Mouse (Mus musculus): ENCODE results near the gene Gpr158. TPM values are rescaled to one million over a fixed set of nuclear protein-coding genes. Genes with fewer than 3 reads are reported as not detected.

The Gpr158 gene
- polyA plus RNA-seq, 1 experiment from 2014 or later = 0.05 TPM

GRCm38 (mm10) chr2:21676084-21676838 lies 308.9 kb downstream of the Gpr158 start:
- 83% methylated on average over 4 of the region's 4 CpGs for WGBS
- H3K27ac ChIP-seq = no peak overlapping the region
- no peak for ATAC-seq (ENCODE audit: insufficient number of reproducible peaks, low FRiP score, low TSS enrichment, low read depth)
- H3K9ac ChIP-seq = no peak overlapping the region
- no peak overlapping the region for H3K4me3 ChIP-seq
- H3K36me3 ChIP-seq = no peaks in the 10 kb centered on the region
- H3K27me3 ChIP-seq = no peaks in the 10 kb centered on the region
- H3K9me3 ChIP-seq = no peaks in the 10 kb centered on the region
- no peak overlapping the region for H3K4me2 ChIP-seq
- H3K4me1 ChIP-seq = no peaks in the 10 kb centered on the region

- H3K27ac ChIP-seq = no peak overlapping the region
- no peaks in the 10 kb centered on the region for H3K9me3 ChIP-seq
- no peak for ATAC-seq (ENCODE audit: insufficient number of reproducible peaks, low FRiP score, low TSS enrichment, low read depth)
- H3K36me3 ChIP-seq = no peaks in the 10 kb centered on the region
- H3K27me3 ChIP-seq = no peaks in the 10 kb centered on the region
- no peak overlapping the region for H3K4me2 ChIP-seq
- H3K4me3 ChIP-seq = no peak overlapping the region
- H3K4me1 ChIP-seq = no peaks in the 10 kb centered on the region
- H3K9ac ChIP-seq = no peak overlapping the region
- WGBS = 81% methylated on average over 2 of the region's 2 CpGs
Measured at GRCm38 (mm10) chr2:21676839-21677123, 309.4 kb downstream of the Gpr158 start.

GRCm38 (mm10) chr2:21680735-21681270 lies 313.5 kb downstream of the Gpr158 start:
- WGBS = 76% methylated on average over 1 of the region's 1 CpGs
- no peak overlapping the region for H3K27ac ChIP-seq
- no peak overlapping the region for H3K9ac ChIP-seq
- no peak for ATAC-seq (ENCODE audit: insufficient number of reproducible peaks, low FRiP score, low TSS enrichment, low read depth)
- H3K9me3 ChIP-seq = no peaks in the 10 kb centered on the region
- H3K4me1 ChIP-seq = no peaks in the 10 kb centered on the region
- no peak overlapping the region for H3K4me3 ChIP-seq
- no peak overlapping the region for H3K4me2 ChIP-seq
- no peaks in the 10 kb centered on the region for H3K27me3 ChIP-seq
- H3K36me3 ChIP-seq = no peaks in the 10 kb centered on the region

GRCm38 (mm10) chr2:21684736-21685135 lies 317.4 kb downstream of the Gpr158 start:
- H3K4me2 ChIP-seq = no peak overlapping the region
- no peaks in the 10 kb centered on the region for H3K36me3 ChIP-seq
- H3K9me3 ChIP-seq = no peaks in the 10 kb centered on the region
- WGBS = 93% methylated on average over 3 of the region's 3 CpGs
- H3K27me3 ChIP-seq = no peaks in the 10 kb centered on the region
- H3K9ac ChIP-seq = no peak overlapping the region
- H3K4me1 ChIP-seq = no peaks in the 10 kb centered on the region
- no peak overlapping the region for H3K27ac ChIP-seq
- no peak for ATAC-seq (ENCODE audit: insufficient number of reproducible peaks, low FRiP score, low TSS enrichment, low read depth)
- no peak overlapping the region for H3K4me3 ChIP-seq

- ATAC-seq (ENCODE audit: insufficient number of reproducible peaks, low FRiP score, low TSS enrichment, low read depth) = no peak
- Histone ChIP-seq H3K9ac (no peak overlapping the region), H3K36me3 (no peaks in the 10 kb centered on the region), H3K27ac (no peak overlapping the region), H3K4me1 (no peaks in the 10 kb centered on the region), H3K27me3 (no peaks in the 10 kb centered on the region), H3K4me3 (no peak overlapping the region), H3K4me2 (no peak overlapping the region), H3K9me3 (no peaks in the 10 kb centered on the region)
- WGBS = 90% methylated on average over 9 of the region's 9 CpGs
Measured at GRCm38 (mm10) chr2:21693128-21693527, 325.8 kb downstream of the Gpr158 start.

GRCm38 (mm10) chr2:21693807-21694594 lies 326.7 kb downstream of the Gpr158 start:
- Histone ChIP-seq H3K4me3 (no peak overlapping the region), H3K27ac (no peak overlapping the region), H3K9me3 (no peaks in the 10 kb centered on the region), H3K4me2 (no peak overlapping the region), H3K36me3 (no peaks in the 10 kb centered on the region), H3K27me3 (no peaks in the 10 kb centered on the region), H3K4me1 (no peaks in the 10 kb centered on the region), H3K9ac (no peak overlapping the region)
- WGBS = 59% methylated on average over 5 of the region's 5 CpGs
- ATAC-seq (ENCODE audit: insufficient number of reproducible peaks, low FRiP score, low TSS enrichment, low read depth) = no peak

GRCm38 (mm10) chr2:21728075-21728474 lies 360.7 kb downstream of the Gpr158 start:
- Histone ChIP-seq H3K4me1 (no peaks in the 10 kb centered on the region), H3K9ac (no peak overlapping the region), H3K27me3 (no peaks in the 10 kb centered on the region), H3K36me3 (no peaks in the 10 kb centered on the region), H3K9me3 (no peaks in the 10 kb centered on the region), H3K4me3 (no peak overlapping the region), H3K4me2 (no peak overlapping the region), H3K27ac (no peak overlapping the region)
- ATAC-seq (ENCODE audit: insufficient number of reproducible peaks, low FRiP score, low TSS enrichment, low read depth) = no peak
- WGBS = 77% methylated on average over 4 of the region's 4 CpGs

- Histone ChIP-seq H3K9me3 (no peaks in the 10 kb centered on the region), H3K27me3 (no peaks in the 10 kb centered on the region), H3K4me3 (no peak overlapping the region), H3K4me1 (no peaks in the 10 kb centered on the region), H3K4me2 (no peak overlapping the region), H3K9ac (no peak overlapping the region), H3K36me3 (no peaks in the 10 kb centered on the region), H3K27ac (no peak overlapping the region)
- WGBS = 82% methylated on average over 2 of the region's 2 CpGs
- ATAC-seq (ENCODE audit: insufficient number of reproducible peaks, low FRiP score, low TSS enrichment, low read depth) = no peak
Measured at GRCm38 (mm10) chr2:21783721-21784120, 416.4 kb downstream of the Gpr158 start.

- H3K27ac ChIP-seq = no peak overlapping the region
- H3K9ac ChIP-seq = no peak overlapping the region
- no peaks in the 10 kb centered on the region for H3K27me3 ChIP-seq
- no peak overlapping the region for H3K4me3 ChIP-seq
- no peak for ATAC-seq (ENCODE audit: insufficient number of reproducible peaks, low FRiP score, low TSS enrichment, low read depth)
- no peaks in the 10 kb centered on the region for H3K4me1 ChIP-seq
- 70% methylated on average over 2 of the region's 2 CpGs for WGBS
- H3K36me3 ChIP-seq = no peaks in the 10 kb centered on the region
- no peaks in the 10 kb centered on the region for H3K9me3 ChIP-seq
- H3K4me2 ChIP-seq = no peak overlapping the region
Measured at GRCm38 (mm10) chr2:21793156-21793555, 425.8 kb downstream of the Gpr158 start.

GRCm38 (mm10) chr2:21799616-21800015 lies 432.3 kb downstream of the Gpr158 start:
- no peak overlapping the region for H3K9ac ChIP-seq
- H3K4me2 ChIP-seq = no peak overlapping the region
- WGBS = 76% methylated on average over 3 of the region's 3 CpGs
- H3K27ac ChIP-seq = no peak overlapping the region
- no peaks in the 10 kb centered on the region for H3K9me3 ChIP-seq
- no peak for ATAC-seq (ENCODE audit: insufficient number of reproducible peaks, low FRiP score, low TSS enrichment, low read depth)
- no peak overlapping the region for H3K4me3 ChIP-seq
- H3K4me1 ChIP-seq = no peaks in the 10 kb centered on the region
- no peaks in the 10 kb centered on the region for H3K27me3 ChIP-seq
- H3K36me3 ChIP-seq = no peaks in the 10 kb centered on the region

GRCm38 (mm10) chr2:21800045-21800444 lies 432.7 kb downstream of the Gpr158 start:
- Histone ChIP-seq H3K4me2 (no peak overlapping the region), H3K4me1 (no peaks in the 10 kb centered on the region), H3K27me3 (no peaks in the 10 kb centered on the region), H3K9me3 (no peaks in the 10 kb centered on the region), H3K36me3 (no peaks in the 10 kb centered on the region), H3K27ac (no peak overlapping the region), H3K9ac (no peak overlapping the region), H3K4me3 (no peak overlapping the region)
- ATAC-seq (ENCODE audit: insufficient number of reproducible peaks, low FRiP score, low TSS enrichment, low read depth) = no peak

- no peak overlapping the region for H3K9ac ChIP-seq
- WGBS = 68% methylated on average over 2 of the region's 2 CpGs
- no peak for ATAC-seq (ENCODE audit: insufficient number of reproducible peaks, low FRiP score, low TSS enrichment, low read depth)
- no peaks in the 10 kb centered on the region for H3K9me3 ChIP-seq
- no peaks in the 10 kb centered on the region for H3K36me3 ChIP-seq
- no peaks in the 10 kb centered on the region for H3K4me1 ChIP-seq
- no peak overlapping the region for H3K4me3 ChIP-seq
- H3K27ac ChIP-seq = no peak overlapping the region
- H3K27me3 ChIP-seq = no peaks in the 10 kb centered on the region
- H3K4me2 ChIP-seq = no peak overlapping the region
Measured at GRCm38 (mm10) chr2:21808510-21808909, 441.2 kb downstream of the Gpr158 start.

All from limb, embryonic 15.5 days (tissue).